Comparison of ENCODE assay signal across 18 mouse cellular contexts in genomic region chr2:153734033-153734432, GRCm38 (mm10). TPM values are rescaled to one million over a fixed set of nuclear protein-coding genes. Genes with fewer than 3 reads are reported as not detected.
DNase-seq lines count a peak whose midpoint lies in the region; ATAC-seq lines count a peak whose summit lies in the region.
"Had no signal": no experiment of that assay in that cellular context is flagged by ENCODE, and none has a peak within 500 bp of the region (broad histone marks: within the 10 kb centered on the region; RNA-seq: fewer than 3 reads in every experiment).

No protein-coding gene starts in this region.

- peak; percentile 36; the same call in 1 of the 2 replicates for ATAC-seq in common myeloid progenitor, adult 5-6 weeks (replicated peaks; ENCODE audit: low read depth, poor library complexity, severe bottlenecking)
- ATAC-seq: forebrain, postnatal 0 days; intestine, embryonic 16.5 days had no signal

- DNase-seq in thymus, postnatal 14 days = peak; percentile 28
- no peak for DNase-seq in thymus, postnatal 10 days (ENCODE audit: low spot score in 2 of 2)
- peak; percentile 15 for DNase-seq in thymus, postnatal 25 days
- no peak for DNase-seq in heart, postnatal 14 days
- DNase-seq in heart, postnatal 10 days = no peak
- DNase-seq in kidney, postnatal 4 days = no peak
- DNase-seq: adrenal gland, adult 2 months; adrenal gland, postnatal 25 days; cerebellum, adult 18-20 months; cerebellum, adult 9-11 months; cerebellum, postnatal 36 days; forebrain, postnatal 0 days; gastrocnemius, postnatal 14 days; heart, adult 11 months had no signal

- intact Hi-C loops in heart, postnatal 14 days (cut with DNase I) = no loop called here
- intact Hi-C loops in heart, postnatal 10 days (cut with DNase I) = no loop called here

RNA-seq across cellular contexts. Expression of gene Mapre1, which starts 7.0 kb away (rescaled TPM):
- 190 and 224 TPM in 2 replicates for total RNA-seq in common myeloid progenitor, adult 5-6 weeks (2017)
- total RNA-seq in heart, postnatal 14 days (2021) = 10 to 100 TPM; 70.1 to 86.8 TPM
- total RNA-seq in heart, postnatal 10 days (2021) = 100 to 1,000 TPM; 108 to 124 TPM

RNA-seq across cellular contexts. Expression of gene Dnmt3c, which starts 37.6 kb away (rescaled TPM):
- total RNA-seq in common myeloid progenitor, adult 5-6 weeks (2017) = not detected in 2 replicates
- total RNA-seq in heart, postnatal 14 days (2021) = not detected
- not detected for total RNA-seq in heart, postnatal 10 days (2021)
- total RNA-seq: adrenal gland, adult 2 months; adrenal gland, postnatal 25 days; forebrain, postnatal 0 days; gastrocnemius, adult 18-20 months; gastrocnemius, postnatal 14 days; hematopoietic stem cell, adult 5-6 weeks had no signal

RNA-seq across cellular contexts. Expression of gene Efcab8, which starts 45.7 kb away (rescaled TPM):
- 0.10 TPM in 1 of 2 replicates, not detected in the other for total RNA-seq in common myeloid progenitor, adult 5-6 weeks (2017)
- not detected for total RNA-seq in heart, postnatal 14 days (2021)
- not detected for total RNA-seq in heart, postnatal 10 days (2021)
- total RNA-seq: gastrocnemius, adult 18-20 months; hematopoietic stem cell, adult 5-6 weeks had no signal

Comparison
In these comparisons a context has a peak if more than half of its experiments do, and no peak if none do; other contexts are left out.
1. DNase-seq: peak in thymus, postnatal 14 days (single experiment) and thymus, postnatal 25 days (single experiment); none in thymus, postnatal 10 days (0 of 2), heart, postnatal 14 days (0 of 2), heart, postnatal 10 days (0 of 2) and kidney, postnatal 4 days (0 of 2).